Mouse (Mus musculus): ENCODE measurements at regions not wholly inside any gene's neighbourhood (a gene's known extent, or its start where the extent isn't known, plus 50 kb on each side); places are given as distances from the start of the nearest gene placed in this dataset.

GRCm38 (mm10) chr2:123486681-123487080 lies 603.1 kb upstream of the Sema6d start:
- no peak for DNase-seq (ENCODE audit: low spot score)

GRCm38 (mm10) chr2:123506162-123506561 lies 583.6 kb upstream of the Sema6d start:
- no peak for DNase-seq (ENCODE audit: low spot score)

GRCm38 (mm10) chr2:123507095-123507494 lies 582.7 kb upstream of the Sema6d start:
- no peak for DNase-seq (ENCODE audit: low spot score)

GRCm38 (mm10) chr2:123528915-123529314 lies 560.9 kb upstream of the Sema6d start:
- no peak for DNase-seq (ENCODE audit: low spot score)

GRCm38 (mm10) chr2:123532946-123533791 lies 556.6 kb upstream of the Sema6d start:
- no peak for DNase-seq (ENCODE audit: low spot score)

- DNase-seq (ENCODE audit: low spot score): no peak
These were observed 538.4 kb upstream of the Sema6d start for GRCm38 (mm10) chr2:123551249-123551850.

GRCm38 (mm10) chr2:123558123-123558650 lies 531.6 kb upstream of the Sema6d start:
- DNase-seq (ENCODE audit: low spot score): no peak

Data from testis, postnatal 10 days (tissue).